Mouse (Mus musculus): ENCODE results near the gene Orc3.

- TF ChIP-seq NANOG (IDR thresholded peaks at IDR 0.05; ENCODE audit: borderline replicate concordance, low read length) (no peak), CTCF (conservative IDR thresholded peaks at IDR 0.05; ENCODE audit: low read length) (no peak), POU5F1 (IDR thresholded peaks at IDR 0.05; ENCODE audit: borderline replicate concordance, low read length) (no peak)
Measured at GRCm38 (mm10) chr4:34555604-34556003, 59.1 kb downstream of the Orc3 start.
